8 mouse cellular contexts compared by ENCODE assay signal in genomic region chr1:21078481-21079214, GRCm38 (mm10). TPM values are rescaled to one million over a fixed set of nuclear protein-coding genes. Genes with fewer than 3 reads are reported as not detected.
DNase-seq lines count a peak whose midpoint lies in the region; ATAC-seq and TF ChIP-seq lines count a peak whose summit lies in the region.

No protein-coding gene starts in this region.

- no peaks in the 10 kb centered on the region for H3K36me3 ChIP-seq in spleen, adult 2 months (ENCODE audit: control insufficient read depth, insufficient read depth, low read length)
- no peaks in the 10 kb centered on the region for H3K36me3 ChIP-seq in heart, embryonic 11.5 days (ENCODE audit: control insufficient read depth, insufficient read depth, low read length)
- H3K36me3 ChIP-seq in myocyte (ENCODE audit: control insufficient read depth, insufficient read depth): no peaks in the 10 kb centered on the region

- peaks cover 37% of the 10 kb centered on the region for H3K79me2 ChIP-seq in myocyte (ENCODE audit: control insufficient read depth, insufficient read depth)

- peak overlapping the region; percentile 17 for H3ac ChIP-seq in myocyte (ENCODE audit: control insufficient read depth, insufficient read length)

- H3K9ac ChIP-seq in heart, embryonic 11.5 days (ENCODE audit: low read depth, low read length): peak overlapping the region; percentile 79

- H3K27ac ChIP-seq in spleen, adult 2 months (ENCODE audit: insufficient read depth, low read length): peak overlapping the region; percentile 10
- peak overlapping the region; percentile 85 for H3K27ac ChIP-seq in heart, embryonic 11.5 days (ENCODE audit: low read depth, low read length)

- no peak for TF ChIP-seq CTCF in spleen, adult 2 months (IDR thresholded peaks at IDR 0.05; ENCODE audit: extremely low read depth, insufficient read depth, insufficient read length, insufficient replicate concordance)

- peaks cover 7% of the 10 kb centered on the region for H3K4me1 ChIP-seq in spleen, adult 2 months (ENCODE audit: control insufficient read depth, insufficient read depth, insufficient read length)
- peaks cover 43% of the 10 kb centered on the region for H3K4me1 ChIP-seq in heart, embryonic 11.5 days (ENCODE audit: control insufficient read depth, insufficient read depth, low read length)

- peak overlapping the region; percentile 74 for H3K4me2 ChIP-seq in heart, embryonic 11.5 days
- peak overlapping the region; percentile 95 for H3K4me2 ChIP-seq in myocyte (ENCODE audit: low read depth)

- H3K4me3 ChIP-seq in spleen, adult 2 months (ENCODE audit: extremely low read depth, insufficient read depth, insufficient read length): peak overlapping the region; percentile 66
- H3K4me3 ChIP-seq in heart, embryonic 11.5 days (ENCODE audit: low read depth, low read length): peak overlapping the region; percentile 74
- H3K4me3 ChIP-seq in myocyte: peak overlapping the region; percentile 62

- no peaks in the 10 kb centered on the region for H3K9me3 ChIP-seq in heart, embryonic 11.5 days (replicated peaks; ENCODE audit: control insufficient read depth, low read length)

- TF ChIP-seq POLR2A in spleen, adult 2 months (IDR thresholded peaks at IDR 0.05; ENCODE audit: low read depth, low read length): no peak
- no peak for TF ChIP-seq POLR2A in myocyte (IDR thresholded peaks at IDR 0.05; ENCODE audit: insufficient read length, low read depth)

- under 1% methylated on average over 32 of the region's 36 CpGs for WGBS in spleen, adult 2 months
- WGBS in heart, embryonic 11.5 days (ENCODE audit: insufficient replicate concordance): under 1% methylated on average over 36 of the region's 36 CpGs

- H3K27me3 ChIP-seq in spleen, adult 2 months (ENCODE audit: control insufficient read depth, insufficient read depth, low read length): no peaks in the 10 kb centered on the region
- H3K27me3 ChIP-seq in heart, embryonic 11.5 days (ENCODE audit: control insufficient read depth, insufficient read depth, low read length): no peaks in the 10 kb centered on the region
- H3K27me3 ChIP-seq in myocyte (ENCODE audit: control insufficient read depth, insufficient read depth, insufficient read length): no peaks in the 10 kb centered on the region

- peak; percentile 56 for ATAC-seq in heart, embryonic 11.5 days (replicated peaks; ENCODE audit: insufficient number of reproducible peaks, low FRiP score, low TSS enrichment)

- DNase-seq in adrenal gland, postnatal 10 days: peak; percentile 58
- DNase-seq in adrenal gland, adult 18-20 months (ENCODE audit: low spot score in 2 of 2): no peak
- DNase-seq in spleen, adult 2 months (ENCODE audit: low read depth in 1 of 2, low spot score in 2 of 2): peak in 1 of 2 experiments; percentile 36
- no peak for DNase-seq in spleen, adult 12 weeks (ENCODE audit: low spot score)
- DNase-seq in liver: peak; percentile 25
- no peak for DNase-seq in retina, postnatal 1 day

TF ChIP-seq in myocyte, 11 proteins besides CTCF, POLR2A, EP300 and RAD21:
- TF ChIP-seq TCF3 (IDR thresholded peaks at IDR 0.05; ENCODE audit: insufficient read length, low read depth): no peak
- peak; percentile 52; the same call in 1 of the 2 replicates for TF ChIP-seq CEBPB (IDR thresholded peaks at IDR 0.05; ENCODE audit: insufficient read depth, poor library complexity, severe bottlenecking)
- no peak for TF ChIP-seq MAX (IDR thresholded peaks at IDR 0.05; ENCODE audit: low read depth)

RNA-seq across cellular contexts. Expression of gene Tram2, which starts 0.4 kb away (rescaled TPM):
- 10 to 100 TPM in 1 of 2 experiments, 1 to 10 TPM in 1; 9.4 to 10.9 TPM for total RNA-seq in adrenal gland, postnatal 10 days (2021)
- 1 to 10 TPM; 3.4 to 4.3 TPM for total RNA-seq in adrenal gland, adult 18-20 months (2021)
- 5.5 and 6.0 TPM in 2 replicates for polyA plus RNA-seq in spleen, adult 2 months (2012; rRNA removed)
- 6.1 and 7.1 TPM in 2 replicates for polyA plus RNA-seq in heart, embryonic 11.5 days (2014; fragmentation: Nextera tagmentation; extraction: Ambion mirVana)
- 4.2 TPM for polyA plus RNA-seq in myocyte (2012; fragmentation: generic; extraction: Trizol)

Comparison
In these comparisons a context has a peak if more than half of its experiments do, and no peak if none do; other contexts are left out.
1. DNase-seq: peak in adrenal gland, postnatal 10 days (single experiment) and liver (single experiment); none in adrenal gland, adult 18-20 months (0 of 2), spleen, adult 12 weeks (single experiment) and retina, postnatal 1 day (single experiment).
2. Peak in every context shown above with its lines, with median percentiles within 50 percentile points of each other: H3K4me3 ChIP-seq.